ENCODE assay signal across 8 mouse cellular contexts in the genomic region with DNA sequence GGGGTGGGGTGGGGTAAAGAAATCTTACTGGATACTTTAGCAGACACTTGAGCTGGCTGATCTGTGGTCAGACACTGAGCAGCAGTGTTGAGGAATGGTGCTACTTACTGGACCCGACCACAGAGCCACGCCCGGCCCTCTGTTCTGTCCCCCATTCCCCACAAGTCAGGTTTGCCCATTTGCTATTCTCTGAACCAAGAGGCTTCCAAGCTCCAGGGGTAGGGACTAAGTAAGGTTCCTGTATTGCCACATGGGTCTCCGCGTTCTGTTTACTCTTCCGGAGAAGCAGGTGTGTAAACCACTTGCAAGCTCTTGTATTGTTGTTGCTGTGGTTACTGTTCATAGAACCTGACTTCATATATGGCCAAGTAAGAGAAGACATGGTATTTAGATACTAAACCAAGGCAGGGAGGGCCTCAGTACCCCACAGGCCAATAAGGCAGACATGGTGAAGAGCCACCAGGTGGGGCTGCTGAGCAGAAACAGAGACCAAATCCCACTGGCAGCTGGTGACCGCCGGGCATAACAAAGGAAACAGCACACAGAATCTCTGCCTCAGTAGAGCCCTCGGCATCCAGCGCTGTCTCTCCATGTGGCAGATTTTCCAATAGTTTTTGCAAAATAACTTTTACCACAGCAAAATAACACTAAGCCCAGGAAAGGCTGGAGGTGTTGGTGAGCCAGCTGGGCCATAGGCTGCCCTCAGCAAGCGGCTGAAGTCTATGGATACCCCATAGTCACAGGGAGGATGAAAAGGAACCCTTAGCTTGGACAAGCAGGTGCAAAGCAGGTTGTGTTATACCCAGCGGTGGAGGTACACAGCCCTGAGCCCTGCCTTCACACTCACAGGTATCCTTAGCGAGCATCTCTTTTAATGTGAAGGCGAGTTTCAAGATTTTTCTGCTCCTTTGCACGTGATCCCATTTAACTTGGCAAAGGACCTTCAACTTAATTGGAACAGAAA. TPM values are rescaled to one million over a fixed set of nuclear protein-coding genes. Genes with fewer than 3 reads are reported as not detected.
A peak's percentile ranks its signal among the peaks of the same experiment; 100 is the strongest.
DNase-seq lines count a peak whose midpoint lies in the region; ATAC-seq and TF ChIP-seq lines count a peak whose summit lies in the region.

No protein-coding gene starts in this region.

- no peak overlapping the region for H3K4me3 ChIP-seq in C2C12 (ENCODE audit: insufficient read depth, poor library complexity, severe bottlenecking)
- no peak overlapping the region for H3K4me3 ChIP-seq in forebrain, embryonic 13.5 days
- H3K4me3 ChIP-seq in kidney, postnatal 0 days (replicated peaks; ENCODE audit: low read depth, low read length) = no peak overlapping the region

- H3K9me3 ChIP-seq in forebrain, embryonic 13.5 days (replicated peaks) = no peaks in the 10 kb centered on the region
- H3K9me3 ChIP-seq in kidney, postnatal 0 days (replicated peaks; ENCODE audit: low read length) = no peaks in the 10 kb centered on the region

- H3K79me3 ChIP-seq in C2C12 (ENCODE audit: low read depth) = no peaks in the 10 kb centered on the region

- peaks cover 63% of the 10 kb centered on the region for H3K27me3 ChIP-seq in C2C12 (ENCODE audit: control insufficient read depth, insufficient read depth, insufficient read length)
- no peaks in the 10 kb centered on the region for H3K27me3 ChIP-seq in forebrain, embryonic 13.5 days
- no peaks in the 10 kb centered on the region for H3K27me3 ChIP-seq in kidney, postnatal 0 days (ENCODE audit: insufficient read depth, low read length)

- peak; percentile 26 to 47 for DNase-seq in adrenal gland, adult 18-20 months (ENCODE audit: low spot score in 2 of 2)
- DNase-seq in adrenal gland, adult 8-10 months = no peak
- DNase-seq in c-Kit-negative CD71-positive TER-119-positive erythroid progenitor cells, embryonic 14.5 days (ENCODE audit: low read depth, low spot score) = peak; percentile 9
- DNase-seq in kidney, postnatal 0 days (ENCODE audit: low spot score) = peak; percentile 79
- DNase-seq in spleen, adult 12 weeks (ENCODE audit: low spot score) = peak; percentile 19

- H3K79me2 ChIP-seq in C2C12 (ENCODE audit: control insufficient read depth, insufficient read depth) = no peaks in the 10 kb centered on the region

- no peaks in the 10 kb centered on the region for H3K36me3 ChIP-seq in C2C12 (ENCODE audit: control insufficient read depth, insufficient read depth)
- H3K36me3 ChIP-seq in forebrain, embryonic 13.5 days (ENCODE audit: poor library complexity, severe bottlenecking) = no peaks in the 10 kb centered on the region
- no peaks in the 10 kb centered on the region for H3K36me3 ChIP-seq in kidney, postnatal 0 days (ENCODE audit: insufficient read depth, low read length)

- WGBS in forebrain, embryonic 13.5 days = 53% methylated on average over 15 of the region's 15 CpGs
- 56% methylated on average over 15 of the region's 15 CpGs for WGBS in kidney, postnatal 0 days

- no peak overlapping the region for H3ac ChIP-seq in C2C12 (ENCODE audit: control insufficient read depth, insufficient read length, low read depth)

- peak overlapping the region; percentile 41 for H3K4me2 ChIP-seq in forebrain, embryonic 13.5 days
- H3K4me2 ChIP-seq in kidney, postnatal 0 days (ENCODE audit: low read length) = no peak overlapping the region

- peak; percentile 51 for TF ChIP-seq CTCF in C2C12 (IDR thresholded peaks at IDR 0.05; ENCODE audit: control insufficient read depth, insufficient read depth, insufficient read length)
- TF ChIP-seq CTCF in kidney, postnatal 0 days (IDR thresholded peaks at IDR 0.05; ENCODE audit: low read depth) = peak; percentile 83

- peak; percentile 92 for ATAC-seq in forebrain, embryonic 13.5 days
- no peak for ATAC-seq in kidney, postnatal 0 days (replicated peaks; ENCODE audit: low FRiP score, low read depth)
- ATAC-seq in megakaryocyte, adult 5-6 weeks (ENCODE audit: poor library complexity, severe bottlenecking) = peak; percentile 55

- H3K4me1 ChIP-seq in forebrain, embryonic 13.5 days = peaks cover 8% of the 10 kb centered on the region
- H3K4me1 ChIP-seq in kidney, postnatal 0 days (replicated peaks; ENCODE audit: insufficient read depth, low read length) = no peaks in the 10 kb centered on the region

- H3K27ac ChIP-seq in forebrain, embryonic 13.5 days = peak overlapping the region; percentile 69
- H3K27ac ChIP-seq in kidney, postnatal 0 days = no peak overlapping the region

- H3K9ac ChIP-seq in forebrain, embryonic 13.5 days = peak overlapping the region; percentile 60
- no peak overlapping the region for H3K9ac ChIP-seq in kidney, postnatal 0 days (ENCODE audit: low read depth, low read length)

TF ChIP-seq in C2C12, 6 proteins besides CTCF, POLR2A, EP300 and RAD21:
- TF ChIP-seq MYOD1 (IDR thresholded peaks at IDR 0.05; ENCODE audit: control insufficient read depth, insufficient read length, low read depth) (no peak), CEBPB (IDR thresholded peaks at IDR 0.05; ENCODE audit: low read depth) (no peak), USF1 (IDR thresholded peaks at IDR 0.05; ENCODE audit: low read depth) (no peak), MYOG (IDR thresholded peaks at IDR 0.05; ENCODE audit: control insufficient read depth, extremely low read depth, insufficient read length) (no peak), FOSL1 (IDR thresholded peaks at IDR 0.05; ENCODE audit: insufficient read depth, low read length, poor library complexity, severe bottlenecking) (no peak), MAX (IDR thresholded peaks at IDR 0.05) (no peak)

RNA-seq across cellular contexts. Expression of a gene that starts 40.6 kb away (rescaled TPM):
- total RNA-seq in adrenal gland, adult 18-20 months (2021) = 1 to 10 TPM; 5.5 to 7.6 TPM
- 10 to 100 TPM in 2 of 4 experiments, 1 to 10 TPM in 2; 9.1 to 13.9 (median 11.7) TPM for total RNA-seq in adrenal gland, adult 8-10 months (2022)
- 0.06 TPM for polyA plus RNA-seq in C2C12 (2012; fragmentation: generic; extraction: Trizol)
- 33.2 and 42.1 TPM in 2 replicates for polyA plus RNA-seq in forebrain, embryonic 13.5 days (2015; fragmentation: Nextera tagmentation; extraction: Ambion mirVana)
- 20.2 and 22.4 TPM in 2 replicates for polyA plus RNA-seq in kidney, postnatal 0 days (2015; fragmentation: Nextera tagmentation; extraction: Ambion mirVana)
- total RNA-seq in megakaryocyte, adult 5-6 weeks (2015) = 0.07 TPM in 1 of 2 replicates, not detected in the other
- 0.12 and 0.18 TPM in 2 replicates for total RNA-seq in megakaryocyte, adult 5-6 weeks (2017)

Comparison
In these comparisons a context has a peak if more than half of its experiments do, and no peak if none do; other contexts are left out.
1. RNA of a gene that starts 40.6 kb away (total RNA-seq): 9.1 to 13.9 TPM in adrenal gland, adult 8-10 months and 5.5 to 7.6 TPM in adrenal gland, adult 18-20 months; 0.07 to 0.18 TPM in megakaryocyte, adult 5-6 weeks; every median in the first group is over 4 times any median in the second.